Comparison of ENCODE assay signal across 11 mouse cellular contexts in genomic region chr4:103269336-103269735, GRCm38 (mm10). TPM values are rescaled to one million over a fixed set of nuclear protein-coding genes. Genes with fewer than 3 reads are reported as not detected.
DNase-seq lines count a peak whose midpoint lies in the region.
"Had no signal": no experiment of that assay in that cellular context is flagged by ENCODE, and none has a peak within 500 bp of the region (broad histone marks: within the 10 kb centered on the region; RNA-seq: fewer than 3 reads in every experiment).

No protein-coding gene starts in this region.

- DNase-seq in kidney, postnatal 10 days: peak; percentile 15
- no peak for DNase-seq in kidney, postnatal 25 days
- DNase-seq in right cerebral cortex, postnatal 14 days: peak; percentile 17
- DNase-seq in right cerebral cortex, adult 18-20 months: no peak
- DNase-seq in WW6 (ENCODE audit: low read depth, low spot score): peak; percentile 9
- DNase-seq in thymus, postnatal 36 days: peak; percentile 3 to 7
- no peak for DNase-seq in left cerebral cortex, adult 18-20 months (ENCODE audit: low spot score in 2 of 2)
- DNase-seq: cerebellum, adult 9-10 months; gastrocnemius, postnatal 25 days; heart, postnatal 36 days; lung, adult 18-20 months had no signal

RNA-seq across cellular contexts. Expression of gene 4921539E11Rik, which starts 21.3 kb away (rescaled TPM):
- not detected for total RNA-seq in left cerebral cortex, adult 18-20 months (2021)
- total RNA-seq: gastrocnemius, postnatal 25 days; heart, postnatal 36 days had no signal

RNA-seq across cellular contexts. Expression of gene Oma1, which starts 44.3 kb away (rescaled TPM):
- total RNA-seq in left cerebral cortex, adult 18-20 months (2021): 1 to 10 TPM; 9.7 to 10.0 TPM

RNA-seq across cellular contexts. Expression of gene Slc35d1, which starts 54.4 kb away (rescaled TPM):
- 10 to 100 TPM in 1 of 2 experiments, 1 to 10 TPM in 1; 8.9 to 13.6 TPM for total RNA-seq in left cerebral cortex, adult 18-20 months (2021)

Comparison
In these comparisons a context has a peak if more than half of its experiments do, and no peak if none do; other contexts are left out.
1. DNase-seq: peak in kidney, postnatal 10 days (single experiment), right cerebral cortex, postnatal 14 days (single experiment), WW6 (single experiment) and thymus, postnatal 36 days (2 of 2); none in kidney, postnatal 25 days (0 of 2), right cerebral cortex, adult 18-20 months (single experiment) and left cerebral cortex, adult 18-20 months (0 of 2).